Mouse (Mus musculus) myocyte (in vitro differentiated cells): ENCODE data around the gene Slc12a8.

Source experiments
- CEBPB ChIP-seq: IDR thresholded peaks from 2 replicates; pipeline ENCODE4 v1.6.1; 2011; ENCODE audit warnings: mild to moderate bottlenecking, moderate library complexity; ENCODE audit not compliant: poor library complexity, insufficient read depth, severe bottlenecking
- E2F4 ChIP-seq: IDR thresholded peaks from one replicate; pipeline ENCODE4 v1.6.1; 2011; ENCODE audit warnings: mild to moderate bottlenecking, control low read depth, moderate library complexity; ENCODE audit not compliant: insufficient read depth
- MAX ChIP-seq: IDR thresholded peaks from one replicate; pipeline ENCODE4 v1.6.1; 2011; ENCODE audit warnings: low read depth, mild to moderate bottlenecking, control low read depth
- MYOD1 ChIP-seq, 3 experiments: IDR thresholded peaks; one replicate each; pipeline ENCODE4 v1.6.1; 2011; ENCODE audit warnings: control low read depth in 2 of 3, low read depth in 2 of 3, mild to moderate bottlenecking in 2 of 3, moderate library complexity in 1 of 3; ENCODE audit not compliant: insufficient read length in 2 of 3, control insufficient read depth in 1 of 3
- MYOG ChIP-seq, 3 experiments: IDR thresholded peaks; one replicate each; pipeline ENCODE4 v1.6.1; 2011; ENCODE audit warnings: control low read depth in 2 of 3, low read depth in 2 of 3, mild to moderate bottlenecking in 2 of 3; ENCODE audit not compliant: insufficient read length in 2 of 3, control insufficient read depth in 1 of 3, insufficient read depth in 1 of 3
- POLR2A ChIP-seq: IDR thresholded peaks from one replicate; pipeline ENCODE4 v1.6.1; 2011; ENCODE audit warnings: low read depth, mild to moderate bottlenecking, control low read depth, moderate library complexity; ENCODE audit not compliant: insufficient read length
- POLR2AphosphoS2 ChIP-seq: IDR thresholded peaks from one replicate; pipeline ENCODE4 v1.6.1; 2011; ENCODE audit warnings: low read depth, control low read depth; ENCODE audit not compliant: insufficient read length
- REST ChIP-seq: IDR thresholded peaks from one replicate; pipeline ENCODE4 v1.6.1; 2011; ENCODE audit warnings: mild to moderate bottlenecking, control low read depth, moderate library complexity; ENCODE audit not compliant: insufficient read depth, insufficient read length
- SRF ChIP-seq: IDR thresholded peaks from one replicate; pipeline ENCODE4 v1.6.1; 2011; ENCODE audit warnings: low read depth; ENCODE audit not compliant: control insufficient read depth, insufficient read length
- TCF12 ChIP-seq: IDR thresholded peaks from one replicate; pipeline ENCODE4 v1.6.1; 2011; ENCODE audit warnings: mild to moderate bottlenecking, control low read depth; ENCODE audit not compliant: poor library complexity, insufficient read depth, severe bottlenecking
- TCF3 ChIP-seq: IDR thresholded peaks from one replicate; pipeline ENCODE4 v1.6.1; 2011; ENCODE audit warnings: low read depth, control low read depth; ENCODE audit not compliant: insufficient read length
- USF1 ChIP-seq: IDR thresholded peaks from one replicate; pipeline ENCODE4 v1.6.1; 2011; ENCODE audit warnings: low read depth, mild to moderate bottlenecking, control low read depth, moderate library complexity

DNA sequence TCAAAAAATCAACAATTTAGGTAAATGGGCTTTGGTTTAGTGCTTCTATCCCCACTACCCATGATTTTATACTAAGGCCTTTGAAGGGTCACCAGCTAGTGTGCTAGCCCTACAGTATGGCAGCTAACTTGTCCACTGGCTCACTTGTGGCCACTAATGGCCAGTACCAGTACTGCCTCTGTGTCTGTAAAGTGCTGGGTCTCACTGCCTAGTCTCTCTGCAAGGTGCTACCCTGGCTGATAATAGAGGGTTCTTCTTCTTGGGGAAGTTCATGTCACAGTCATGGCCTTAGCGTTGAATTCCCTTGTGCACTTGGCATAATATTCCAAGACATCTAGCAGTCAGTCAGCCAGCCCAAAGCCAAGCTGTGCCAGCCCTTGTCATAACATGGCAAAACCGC, 36.0 kb upstream of the Slc12a8 start:
- TF ChIP-seq USF1 (no peak), POLR2A (no peak), TCF3 (no peak), POLR2AphosphoS2 (no peak), CEBPB (no peak), MAX (no peak), REST (no peak), MYOG (IDR thresholded peaks at IDR 0.05; ENCODE audit: control insufficient read depth in 1 of 3, insufficient read depth in 1 of 3, insufficient read length in 2 of 3, low read depth in 2 of 3) (no peak), E2F4 (no peak), MYOD1 (IDR thresholded peaks at IDR 0.05; ENCODE audit: control insufficient read depth in 1 of 3, insufficient read length in 2 of 3, low read depth in 2 of 3) (no peak), TCF12 (no peak), SRF (no peak)
